Mouse (Mus musculus) small intestine, adult 2 months (tissue): Measurements from ENCODE around the gene Mfsd6. TPM values are rescaled to one million over a fixed set of nuclear protein-coding genes. Genes with fewer than 3 reads are reported as not detected.

ENCODE experiments used
- H3K27ac ChIP-seq: fragments of 200-500 bp; 2 replicates; pipeline ENCODE4 v1.5.1; 2012; ENCODE audit warnings: low read depth, low read length, control low read depth, inconsistent platforms; ENCODE audit not compliant: insufficient read depth
- H3K27me3 ChIP-seq: fragments of 200-500 bp; 2 replicates; pipeline ENCODE4 v1.6.1; 2012; ENCODE audit warnings: mild to moderate bottlenecking, moderate library complexity, low read length, inconsistent platforms; ENCODE audit not compliant: control insufficient read depth, insufficient read depth
- H3K36me3 ChIP-seq: fragments of 200-500 bp; 2 replicates; pipeline ENCODE4 v1.6.1; 2012; ENCODE audit warnings: mild to moderate bottlenecking, low read length, control low read depth, inconsistent platforms; ENCODE audit not compliant: control insufficient read depth, insufficient read depth
- H3K4me1 ChIP-seq: fragments of 200-500 bp; 2 replicates; pipeline ENCODE4 v1.6.1; 2012; ENCODE audit warnings: low read length, inconsistent platforms, mixed read lengths; ENCODE audit not compliant: control insufficient read depth, insufficient read depth, insufficient read length
- H3K4me3 ChIP-seq: fragments of 200-500 bp; 2 replicates; pipeline ENCODE4 v1.5.1; 2012; ENCODE audit warnings: low read depth, mild to moderate bottlenecking, control low read depth, inconsistent platforms, low read length, moderate library complexity
- CTCF ChIP-seq: fragments of 200-500 bp; IDR thresholded peaks from 2 replicates; pipeline ENCODE4 v1.5.1; 2012; ENCODE audit warnings: low read depth, mild to moderate bottlenecking, control low read depth, inconsistent platforms, low read length, moderate library complexity, mixed read lengths; ENCODE audit not compliant: insufficient replicate concordance, insufficient read length; ENCODE audit errors: extremely low read depth
- POLR2A ChIP-seq: fragments of 200-500 bp; IDR thresholded peaks from 2 replicates; pipeline ENCODE4 v1.6.1; 2012; ENCODE audit warnings: low read depth, mild to moderate bottlenecking, control low read depth, inconsistent platforms, low read length, moderate library complexity
- WGBS: fragments of 180-500 bp; shearing (Covaris S2); methylation state at CpG from one replicate; pipeline ENCODE4 v1.1.7; 2018; 5-methylcytosine and 5-hydroxymethylcytosine counted together
- polyA plus RNA-seq: library from polyadenylated mRNA; depleted of rRNA; stranded (reverse); fragments of >200 nt; gene quantifications from 2 replicates; pipeline ENCODE4 v1.2.3, GENCODE M21; 2012

Mfsd6 gene
- polyA plus RNA-seq, 1 experiment = 18.6 TPM

DNA sequence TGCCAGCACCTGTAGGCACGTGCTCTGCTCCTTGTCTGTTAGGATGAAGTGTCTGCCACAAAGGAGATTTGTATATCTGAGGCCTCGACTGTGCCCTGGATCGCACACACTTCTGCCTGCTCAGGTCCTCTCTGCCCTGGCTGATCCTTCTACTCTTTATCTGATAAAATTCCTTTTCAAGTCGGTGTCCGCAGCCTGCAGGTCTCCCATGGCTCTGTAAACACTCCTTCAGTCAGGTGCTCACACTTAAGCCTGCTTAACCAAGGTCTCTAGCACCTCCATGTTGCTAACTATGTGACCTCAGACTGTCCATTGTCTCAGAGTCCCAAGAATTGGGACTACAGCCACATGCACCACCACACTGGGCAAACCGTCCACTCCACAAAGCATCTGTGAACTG lies 87.0 kb downstream of the Mfsd6 start:
- 76% methylated on average over 6 of the region's 6 CpGs for WGBS
- Histone ChIP-seq H3K4me1 (no peaks in the 10 kb centered on the region), H3K4me3 (no peak overlapping the region), H3K27me3 (no peaks in the 10 kb centered on the region), H3K27ac (no peak overlapping the region), H3K36me3 (no peaks in the 10 kb centered on the region)
- no peak for TF ChIP-seq CTCF
- no peak for TF ChIP-seq POLR2A

DNA sequence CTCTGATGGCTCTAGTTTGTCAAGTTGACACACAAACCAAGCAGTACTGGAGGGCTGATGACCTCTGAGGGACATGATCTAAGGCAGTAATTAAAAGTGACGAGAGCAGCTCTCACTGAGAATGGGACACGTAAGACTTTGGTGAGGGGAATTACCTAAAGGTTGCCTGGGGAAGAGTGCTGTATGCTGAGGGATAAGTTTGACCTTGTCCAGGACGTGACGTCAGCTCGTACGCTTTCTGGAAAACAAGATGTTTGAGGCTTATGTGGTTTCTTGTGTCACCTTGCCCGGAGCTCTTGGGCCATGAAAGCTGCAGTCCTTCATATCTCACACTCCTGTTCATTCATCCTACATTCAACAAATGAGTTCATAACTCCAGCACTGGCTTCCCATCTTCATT lies 88.2 kb downstream of the Mfsd6 start:
- TF ChIP-seq CTCF (no peak), POLR2A (no peak)
- Histone ChIP-seq H3K4me1 (no peaks in the 10 kb centered on the region), H3K27ac (no peak overlapping the region), H3K36me3 (no peaks in the 10 kb centered on the region), H3K27me3 (no peaks in the 10 kb centered on the region), H3K4me3 (no peak overlapping the region)
- WGBS = 90% methylated on average over 7 of the region's 7 CpGs

DNA sequence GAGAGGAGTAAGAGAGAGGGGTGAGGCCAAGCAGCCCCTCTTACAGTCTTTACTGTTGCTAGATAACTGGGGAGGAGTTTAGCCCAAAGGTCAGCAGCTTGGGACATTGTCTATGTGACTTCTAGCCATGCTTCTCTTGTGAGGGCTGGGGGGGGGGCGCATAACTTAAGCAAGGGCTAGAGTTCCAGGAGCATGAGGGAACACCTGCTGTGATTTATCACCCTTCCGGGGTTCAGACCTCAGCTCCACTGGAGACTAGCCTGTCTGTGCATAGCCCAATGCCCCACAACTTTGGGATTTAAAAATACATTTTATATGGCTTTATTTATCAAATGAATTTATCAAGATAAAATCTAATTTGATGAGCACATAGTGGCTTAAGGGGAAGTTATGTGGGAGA lies 89.2 kb downstream of the Mfsd6 start:
- Histone ChIP-seq H3K4me1 (no peaks in the 10 kb centered on the region), H3K27ac (no peak overlapping the region), H3K4me3 (no peak overlapping the region), H3K27me3 (no peaks in the 10 kb centered on the region), H3K36me3 (no peaks in the 10 kb centered on the region)
- TF ChIP-seq CTCF (no peak), POLR2A (no peak)
- 85% methylated on average over 2 of the region's 2 CpGs for WGBS

DNA sequence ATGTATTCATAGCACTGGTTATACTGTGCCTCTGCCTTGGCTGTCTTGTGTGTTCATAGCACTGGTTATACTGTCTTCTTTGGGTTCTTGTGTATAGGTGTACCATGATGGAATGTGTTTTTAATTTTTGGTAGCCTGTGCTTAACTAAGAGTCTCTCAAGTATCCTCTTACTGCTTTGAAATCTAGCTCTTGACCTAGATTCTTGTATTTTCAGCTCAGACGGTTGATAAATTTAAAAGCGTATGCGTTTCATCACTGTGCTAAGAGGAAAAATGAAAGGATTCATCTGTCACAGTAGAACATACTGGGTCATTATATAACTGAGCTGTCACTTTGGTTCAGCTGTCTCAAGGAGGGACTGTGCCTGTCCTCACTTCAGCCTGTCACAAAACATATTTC lies 91.3 kb downstream of the Mfsd6 start:
- H3K4me3 ChIP-seq = no peak overlapping the region
- H3K4me1 ChIP-seq = no peaks in the 10 kb centered on the region
- 85% methylated on average over 3 of the region's 3 CpGs for WGBS
- H3K27me3 ChIP-seq = no peaks in the 10 kb centered on the region
- H3K27ac ChIP-seq = no peak overlapping the region
- H3K36me3 ChIP-seq = no peaks in the 10 kb centered on the region
- TF ChIP-seq POLR2A = no peak
- no peak for TF ChIP-seq CTCF

DNA sequence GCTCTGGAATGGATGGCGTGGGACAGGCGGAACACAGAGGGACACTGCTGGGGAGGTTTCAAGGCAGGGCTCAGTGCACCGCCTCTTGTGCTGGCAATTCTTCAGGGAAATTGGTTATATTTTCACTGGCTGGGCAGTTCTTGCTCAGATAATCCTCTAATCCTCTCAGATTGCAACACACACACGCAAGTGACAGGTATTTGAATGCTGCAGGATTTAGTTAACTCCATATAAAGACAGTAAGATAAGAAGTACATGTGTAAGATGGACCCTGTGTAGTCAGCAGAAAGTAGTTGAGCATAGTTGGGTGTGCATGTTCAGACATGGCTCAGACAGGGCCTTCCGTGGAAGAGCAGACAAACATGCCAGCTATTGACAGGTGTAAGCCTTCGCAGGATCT lies 93.0 kb downstream of the Mfsd6 start:
- 88% methylated on average over 6 of the region's 6 CpGs for WGBS
- no peak overlapping the region for H3K4me3 ChIP-seq
- no peaks in the 10 kb centered on the region for H3K36me3 ChIP-seq
- H3K27me3 ChIP-seq = no peaks in the 10 kb centered on the region
- no peak overlapping the region for H3K27ac ChIP-seq
- no peak for TF ChIP-seq CTCF
- H3K4me1 ChIP-seq = no peaks in the 10 kb centered on the region

DNA sequence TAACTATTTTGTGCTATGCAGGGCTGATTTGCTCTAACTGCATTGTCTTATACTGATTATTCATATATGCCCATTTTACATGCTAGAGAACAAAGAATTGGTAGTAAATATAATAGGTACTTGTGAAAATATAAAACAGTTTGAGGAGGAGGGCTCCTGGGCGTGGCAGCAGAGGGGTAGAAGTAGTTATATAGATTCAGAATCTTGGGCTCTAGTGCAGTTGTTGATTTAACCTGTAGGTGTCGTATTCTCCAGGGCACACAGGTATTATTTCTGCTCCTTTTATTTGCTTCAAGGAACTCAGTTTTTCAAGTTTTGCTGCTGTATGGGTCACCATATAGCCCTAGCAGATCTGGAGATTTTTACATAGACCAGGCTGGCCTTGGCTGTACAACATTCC lies 95.7 kb downstream of the Mfsd6 start:
- Histone ChIP-seq H3K27me3 (no peaks in the 10 kb centered on the region), H3K27ac (no peak overlapping the region), H3K4me3 (no peak overlapping the region), H3K36me3 (no peaks in the 10 kb centered on the region), H3K4me1 (no peaks in the 10 kb centered on the region)
- no peak for TF ChIP-seq POLR2A
- no peak for TF ChIP-seq CTCF
- 53% methylated on average over 2 of the region's 2 CpGs for WGBS

DNA sequence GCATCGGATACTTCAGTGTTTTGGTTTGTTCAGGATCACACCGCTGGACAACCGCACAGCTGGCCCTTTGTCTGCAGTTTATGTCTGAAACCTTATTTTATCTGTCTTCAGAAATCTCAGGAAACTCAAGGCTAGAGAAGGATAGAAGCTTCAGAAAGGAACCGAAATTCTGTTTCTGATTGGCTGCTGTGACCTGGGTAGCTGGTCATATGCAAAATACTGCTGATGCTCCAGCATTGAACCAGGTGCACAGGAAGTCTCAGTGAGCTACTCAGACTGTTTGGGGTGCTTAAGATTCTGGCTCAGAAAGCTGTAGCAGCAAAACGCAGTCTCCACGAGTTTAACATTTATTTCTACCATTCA lies 96.3 kb downstream of the Mfsd6 start:
- under 1% methylated on average over 6 of the region's 6 CpGs for WGBS
- Histone ChIP-seq H3K4me3 (peak overlapping the region; percentile 98), H3K27ac (peak overlapping the region; percentile 80), H3K36me3 (no peaks in the 10 kb centered on the region), H3K27me3 (no peaks in the 10 kb centered on the region), H3K4me1 (no peaks in the 10 kb centered on the region)
- TF ChIP-seq CTCF (no peak), POLR2A (no peak)

DNA sequence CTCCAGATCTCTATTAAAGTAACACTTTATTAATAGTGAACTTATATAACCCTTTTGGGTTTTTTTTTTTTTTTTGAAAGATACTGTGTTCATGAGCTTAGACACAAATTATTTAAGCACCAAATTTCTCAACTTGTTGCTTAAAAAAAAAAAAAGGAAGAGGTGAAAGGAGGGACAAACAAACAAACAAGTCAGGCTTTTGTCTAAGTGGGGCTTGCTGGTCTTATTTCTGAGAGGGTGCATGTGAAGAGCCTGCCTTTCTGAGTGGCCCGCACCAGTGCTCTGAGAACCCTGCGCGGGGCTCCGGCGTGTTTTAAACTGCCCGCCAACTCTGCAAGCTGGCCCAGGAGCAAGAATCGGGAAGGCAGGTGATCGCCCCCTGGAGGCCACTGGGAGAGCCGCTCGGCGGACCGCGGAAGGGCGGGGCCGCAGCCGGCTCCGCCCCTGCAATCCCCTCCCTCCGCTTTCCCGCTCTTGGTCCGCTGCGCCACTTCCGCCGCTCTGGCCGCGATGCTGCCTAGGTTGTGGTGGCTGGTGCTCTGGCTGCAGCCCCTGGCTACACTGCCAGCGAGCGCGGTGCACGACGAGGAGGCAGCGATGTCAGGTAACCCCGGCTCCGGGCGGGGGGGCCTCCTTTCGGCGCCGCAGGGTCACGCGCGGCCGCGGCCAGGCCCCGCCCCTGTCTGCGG lies 96.9 kb downstream of the Mfsd6 start, which contains the start of gene Nemp2:
Nemp2 (plus strand) TSS at position 456 of the 689 bp plus-strand sequence.
- TF ChIP-seq CTCF (peak; percentile 89), POLR2A (no peak; the same call in 1 of the 2 replicates)
- Histone ChIP-seq H3K4me3 (peak within 1 kb of the TSS; percentile 98), H3K36me3 (no peaks in the 10 kb centered on the region), H3K27me3 (no peaks in the 10 kb centered on the region), H3K27ac (peak within 1 kb of the TSS; percentile 80), H3K4me1 (no peaks in the 10 kb centered on the region)
- WGBS = under 1% methylated on average over 44 of the region's 44 CpGs
